Mouse (Mus musculus) ES-E14 (cell line): ENCODE data around the gene Llgl2.

ENCODE experiments used
- CHD2 ChIP-seq: IDR thresholded peaks from 2 replicates; pipeline ENCODE4 v1.6.1; 2014; ENCODE audit warnings: mild to moderate bottlenecking, low read depth, low read length, inconsistent platforms
- HCFC1 ChIP-seq: IDR thresholded peaks from 2 replicates; pipeline ENCODE4 v1.6.1; 2012; ENCODE audit warnings: low read length, inconsistent platforms, borderline replicate concordance; ENCODE audit not compliant: insufficient read depth
- MAFK ChIP-seq: IDR thresholded peaks from 2 replicates; pipeline ENCODE4 v1.6.1; 2014; ENCODE audit warnings: mild to moderate bottlenecking, low read depth, low read length, inconsistent platforms; ENCODE audit not compliant: insufficient read depth
- ZC3H11A ChIP-seq: IDR thresholded peaks from 2 replicates; pipeline ENCODE4 v1.6.1; 2012; ENCODE audit warnings: low read depth, mild to moderate bottlenecking, inconsistent platforms, low read length, borderline replicate concordance
- ZNF384 ChIP-seq: IDR thresholded peaks from 2 replicates; pipeline ENCODE4 v1.6.1; 2012; ENCODE audit warnings: low read depth, low read length, inconsistent platforms

DNA sequence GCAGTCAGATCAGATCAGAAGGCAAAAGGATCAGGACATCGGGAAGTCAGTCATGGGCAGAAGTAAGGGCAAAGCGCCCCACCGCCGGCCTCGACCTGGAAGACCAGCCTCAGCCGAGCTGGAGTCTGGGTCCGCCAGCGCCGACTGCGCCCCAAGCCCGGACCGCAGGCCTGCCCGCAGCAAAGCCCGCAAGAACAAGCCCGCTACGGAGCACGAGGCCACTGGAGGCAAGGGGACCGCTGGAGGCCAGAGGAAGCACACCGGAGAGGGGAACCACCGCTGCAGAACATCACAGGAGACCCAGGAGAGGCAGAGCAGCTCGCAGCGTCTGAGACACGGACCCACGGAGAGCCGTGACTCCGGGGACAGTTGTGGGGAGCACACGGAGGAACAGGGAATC is 34.5 kb downstream of the Llgl2 start, which contains the start of gene Myo15b:
- TF ChIP-seq CHD2 = no peak
- TF ChIP-seq HCFC1 = no peak
- TF ChIP-seq MAFK = no peak
- no peak for TF ChIP-seq ZNF384
- TF ChIP-seq ZC3H11A = no peak
